Comparison of ENCODE assay signal across 19 mouse cellular contexts in the genomic region with DNA sequence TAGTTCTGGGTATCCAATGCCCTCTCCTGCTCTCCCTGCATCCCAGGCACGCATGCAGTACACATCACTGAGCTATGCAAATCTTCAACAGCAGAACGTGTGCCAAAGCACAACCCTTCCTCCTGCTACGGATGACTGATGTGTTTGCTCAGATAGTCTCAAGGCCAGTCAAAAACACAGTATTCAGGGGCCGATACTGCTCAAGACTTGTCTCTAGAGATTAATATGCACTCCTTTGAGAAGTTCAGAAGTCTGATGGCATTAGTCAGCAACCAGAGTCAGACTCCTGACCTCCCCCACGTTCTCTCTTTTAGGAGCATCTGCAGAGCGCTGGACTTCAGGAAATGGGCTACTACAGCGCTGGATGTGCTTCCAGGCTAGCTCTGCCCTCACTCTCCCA. TPM values are rescaled to one million over a fixed set of nuclear protein-coding genes. Genes with fewer than 3 reads are reported as not detected.
DNase-seq lines count a peak whose midpoint lies in the region; ATAC-seq and TF ChIP-seq lines count a peak whose summit lies in the region.
"Had no signal": no experiment of that assay in that cellular context is flagged by ENCODE, and none has a peak within 500 bp of the region (broad histone marks: within the 10 kb centered on the region; RNA-seq: fewer than 3 reads in every experiment).

No protein-coding gene starts in this region.

- no peak overlapping the region for H3K4me3 ChIP-seq in heart, postnatal 0 days (ENCODE audit: low read depth, low read length)
- H3K4me3 ChIP-seq in heart, embryonic 11.5 days (ENCODE audit: low read depth, low read length) = no peak overlapping the region
- H3K4me3 ChIP-seq: erythroblast, embryonic 14.5 days; heart, embryonic 13.5 days; hindbrain, embryonic 15.5 days; limb, embryonic 12.5 days; liver, embryonic 13.5 days; lung, embryonic 15.5 days; midbrain, embryonic 10.5 days had no signal

- 0 out of 2 replicates have a peak, but pooled peaks have one; percentile 30 for ATAC-seq in heart, postnatal 0 days (ENCODE audit: insufficient read depth, low read depth)
- ATAC-seq in heart, embryonic 11.5 days (replicated peaks; ENCODE audit: insufficient number of reproducible peaks, low FRiP score, low TSS enrichment) = no peak
- ATAC-seq: forebrain, embryonic 14.5 days; intestine, embryonic 16.5 days had no signal

- H3K9me3 ChIP-seq in heart, postnatal 0 days (replicated peaks; ENCODE audit: control insufficient read depth, low read length) = no peaks in the 10 kb centered on the region
- no peaks in the 10 kb centered on the region for H3K9me3 ChIP-seq in heart, embryonic 11.5 days (replicated peaks; ENCODE audit: control insufficient read depth, low read length)
- H3K9me3 ChIP-seq: heart, embryonic 13.5 days; hindbrain, embryonic 15.5 days; limb, embryonic 12.5 days; liver, embryonic 13.5 days; lung, embryonic 15.5 days; midbrain, embryonic 10.5 days had no signal

- no peak overlapping the region for H3K9ac ChIP-seq in heart, postnatal 0 days (replicated peaks; ENCODE audit: low read depth, low read length)
- H3K9ac ChIP-seq in heart, embryonic 11.5 days (ENCODE audit: low read depth, low read length) = no peak overlapping the region
- H3K9ac ChIP-seq: heart, embryonic 13.5 days; hindbrain, embryonic 15.5 days; limb, embryonic 12.5 days; liver, embryonic 13.5 days; lung, embryonic 15.5 days had no signal

- H3K4me1 ChIP-seq in heart, postnatal 0 days (ENCODE audit: control insufficient read depth, insufficient read depth) = no peaks in the 10 kb centered on the region
- H3K4me1 ChIP-seq in heart, embryonic 11.5 days (ENCODE audit: control insufficient read depth, insufficient read depth, low read length) = no peaks in the 10 kb centered on the region
- H3K4me1 ChIP-seq: hindbrain, embryonic 15.5 days; limb, embryonic 12.5 days; liver, embryonic 13.5 days; lung, embryonic 15.5 days; midbrain, embryonic 10.5 days had no signal

- no peak for TF ChIP-seq EP300 in heart, postnatal 0 days (IDR thresholded peaks at IDR 0.05; ENCODE audit: low read depth)

- H3K27me3 ChIP-seq in heart, postnatal 0 days (ENCODE audit: control insufficient read depth, insufficient read depth, low read length) = no peaks in the 10 kb centered on the region
- H3K27me3 ChIP-seq in heart, embryonic 11.5 days (ENCODE audit: control insufficient read depth, insufficient read depth, low read length) = no peaks in the 10 kb centered on the region
- H3K27me3 ChIP-seq: heart, embryonic 13.5 days; hindbrain, embryonic 15.5 days; limb, embryonic 12.5 days; liver, embryonic 13.5 days; lung, embryonic 15.5 days had no signal

- no peak for DNase-seq in heart, postnatal 0 days (ENCODE audit: low spot score)
- DNase-seq in 3T3-L1 (ENCODE audit: low read depth, low spot score) = peak; percentile 93
- DNase-seq in MN1 (ENCODE audit: low spot score) = peak; percentile 14
- DNase-seq in brain, adult 2 months (ENCODE audit: low read depth, low spot score) = peak; percentile 41
- no peak for DNase-seq in cerebellum, adult 9-10 months
- no peak for DNase-seq in gastrocnemius, postnatal 25 days
- DNase-seq: cerebellum, adult 9-11 months; heart, postnatal 36 days; liver, embryonic 13.5 days; lung, postnatal 4 days had no signal

- WGBS in heart, postnatal 0 days = 67% methylated on average over 7 of the region's 7 CpGs
- 80% methylated on average over 7 of the region's 7 CpGs for WGBS in heart, embryonic 11.5 days (ENCODE audit: insufficient replicate concordance)

- TF ChIP-seq CTCF in heart, postnatal 0 days (IDR thresholded peaks at IDR 0.05; ENCODE audit: low read depth) = no peak

- no peak overlapping the region for H3K4me2 ChIP-seq in heart, postnatal 0 days (ENCODE audit: low read depth, low read length)
- no peak overlapping the region for H3K4me2 ChIP-seq in heart, embryonic 11.5 days
- H3K4me2 ChIP-seq: heart, embryonic 13.5 days; hindbrain, embryonic 15.5 days; limb, embryonic 12.5 days; liver, embryonic 13.5 days; lung, embryonic 15.5 days had no signal

- H3K36me3 ChIP-seq in heart, postnatal 0 days (replicated peaks; ENCODE audit: control insufficient read depth, insufficient read depth, low read length) = peaks cover 96% of the 10 kb centered on the region
- H3K36me3 ChIP-seq in heart, embryonic 11.5 days (ENCODE audit: control insufficient read depth, insufficient read depth, low read length) = peaks cover 58% of the 10 kb centered on the region

- H3K27ac ChIP-seq in heart, postnatal 0 days (ENCODE audit: low read depth) = no peak overlapping the region
- no peak overlapping the region for H3K27ac ChIP-seq in heart, embryonic 11.5 days (ENCODE audit: low read depth, low read length)
- H3K27ac ChIP-seq: heart, embryonic 13.5 days; hindbrain, embryonic 15.5 days; limb, embryonic 12.5 days; liver, embryonic 13.5 days; lung, embryonic 15.5 days; midbrain, embryonic 10.5 days had no signal

RNA-seq across cellular contexts. Expression of gene Mcub, which starts 28.0 kb away (rescaled TPM):
- total RNA-seq in heart, postnatal 0 days (2014; rRNA removed; ENCODE audit: low replicate concordance) = 4.3 TPM in 1 of 2 replicates, not detected in the other
- 2.8 TPM in 2 replicates for polyA plus RNA-seq in heart, postnatal 0 days (2015; fragmentation: Nextera tagmentation; extraction: Ambion mirVana)
- 4.2 and 4.3 TPM in 2 replicates for polyA plus RNA-seq in heart, embryonic 11.5 days (2014; fragmentation: Nextera tagmentation; extraction: Ambion mirVana)
- total RNA-seq in gastrocnemius, postnatal 25 days (2021) = 1 to 10 TPM; 1.0 to 1.4 TPM

Comparison
In these comparisons a context has a peak if more than half of its experiments do, and no peak if none do; other contexts are left out.
1. DNase-seq: peak in 3T3-L1 (single experiment), MN1 (single experiment) and brain, adult 2 months (single experiment); none in heart, postnatal 0 days (single experiment), cerebellum, adult 9-10 months (single experiment) and gastrocnemius, postnatal 25 days (single experiment).